ENCODE assay signal across 8 mouse cellular contexts in genomic region chr10:115478441-115479141, GRCm38 (mm10).
DNase-seq lines count a peak whose midpoint lies in the region; ATAC-seq and TF ChIP-seq lines count a peak whose summit lies in the region.

No protein-coding gene starts in this region.

- ATAC-seq in embryonic facial prominence, embryonic 12.5 days (ENCODE audit: insufficient number of reproducible peaks, insufficient read depth, low FRiP score, low TSS enrichment): peak; percentile 63; the same call in 1 of the 2 replicates
- ATAC-seq in hindbrain, embryonic 16.5 days: peak; percentile 83
- ATAC-seq in midbrain, embryonic 15.5 days (replicated peaks): peak; percentile 75

- no peak for DNase-seq in layer of hippocampus, adult 2 months (ENCODE audit: low spot score in 2 of 2)
- DNase-seq in layer of hippocampus, postnatal 36 days: no peak
- DNase-seq in frontal cortex, postnatal 14 days (ENCODE audit: low spot score in 2 of 2): no peak
- no peak for DNase-seq in thymus, adult 18-20 months
- no peak for DNase-seq in gastrocnemius, adult 8-10 months (ENCODE audit: low spot score in 2 of 2)

- peak overlapping the region; percentile 49 for H3K4me2 ChIP-seq in embryonic facial prominence, embryonic 12.5 days (replicated peaks)
- peak overlapping the region; percentile 61 for H3K4me2 ChIP-seq in hindbrain, embryonic 16.5 days (ENCODE audit: low read length)
- peak overlapping the region; percentile 51 for H3K4me2 ChIP-seq in midbrain, embryonic 15.5 days

- no peak overlapping the region for H3K27ac ChIP-seq in layer of hippocampus, adult 2 months
- H3K27ac ChIP-seq in embryonic facial prominence, embryonic 12.5 days: no peak overlapping the region
- H3K27ac ChIP-seq in hindbrain, embryonic 16.5 days (ENCODE audit: low read depth, low read length): no peak overlapping the region
- H3K27ac ChIP-seq in midbrain, embryonic 15.5 days: no peak overlapping the region

- H3K4me1 ChIP-seq in embryonic facial prominence, embryonic 12.5 days: peaks cover 6% of the 10 kb centered on the region; the same call in 1 of the 2 replicates
- H3K4me1 ChIP-seq in hindbrain, embryonic 16.5 days (ENCODE audit: control insufficient read depth, insufficient read depth, low read depth, low read length): peaks cover 9% of the 10 kb centered on the region
- H3K4me1 ChIP-seq in midbrain, embryonic 15.5 days: peaks cover 17% of the 10 kb centered on the region

- no peaks in the 10 kb centered on the region for H3K9me3 ChIP-seq in embryonic facial prominence, embryonic 12.5 days
- H3K9me3 ChIP-seq in hindbrain, embryonic 16.5 days (ENCODE audit: control insufficient read depth, low read length): no peaks in the 10 kb centered on the region
- no peaks in the 10 kb centered on the region for H3K9me3 ChIP-seq in midbrain, embryonic 15.5 days

- 11% methylated on average over 20 of the region's 20 CpGs for WGBS in embryonic facial prominence, embryonic 12.5 days
- WGBS in hindbrain, embryonic 16.5 days: 9% methylated on average over 18 of the region's 20 CpGs
- WGBS in midbrain, embryonic 15.5 days: 6% methylated on average over 19 of the region's 20 CpGs

- no peaks in the 10 kb centered on the region for H3K27me3 ChIP-seq in embryonic facial prominence, embryonic 12.5 days
- no peaks in the 10 kb centered on the region for H3K27me3 ChIP-seq in hindbrain, embryonic 16.5 days (replicated peaks; ENCODE audit: control insufficient read depth, insufficient read depth, low read length)
- no peaks in the 10 kb centered on the region for H3K27me3 ChIP-seq in midbrain, embryonic 15.5 days (replicated peaks)

- H3K4me3 ChIP-seq in layer of hippocampus, adult 2 months: peak overlapping the region; percentile 33
- H3K4me3 ChIP-seq in embryonic facial prominence, embryonic 12.5 days: peak overlapping the region; percentile 19
- H3K4me3 ChIP-seq in hindbrain, embryonic 16.5 days (ENCODE audit: low read length): peak overlapping the region; percentile 28
- H3K4me3 ChIP-seq in midbrain, embryonic 15.5 days: peak overlapping the region; percentile 23

- no peaks in the 10 kb centered on the region for H3K36me3 ChIP-seq in embryonic facial prominence, embryonic 12.5 days
- H3K36me3 ChIP-seq in hindbrain, embryonic 16.5 days (ENCODE audit: control insufficient read depth, insufficient read depth, low read length): no peaks in the 10 kb centered on the region
- H3K36me3 ChIP-seq in midbrain, embryonic 15.5 days (replicated peaks): no peaks in the 10 kb centered on the region

- no peak for TF ChIP-seq CTCF in layer of hippocampus, adult 2 months (conservative IDR thresholded peaks at IDR 0.05)

- no peak overlapping the region; the same call in 1 of the 2 replicates for H3K9ac ChIP-seq in embryonic facial prominence, embryonic 12.5 days
- H3K9ac ChIP-seq in hindbrain, embryonic 16.5 days (ENCODE audit: low read depth, low read length): no peak overlapping the region
- H3K9ac ChIP-seq in midbrain, embryonic 15.5 days: no peak overlapping the region
